Mouse (Mus musculus) limb, embryonic 10.5 days (tissue): Measurements from ENCODE around the gene Smg6. TPM values are rescaled to one million over a fixed set of nuclear protein-coding genes. Genes with fewer than 3 reads are reported as not detected.

Source experiments
- DNase-seq: peaks from one replicate; pipeline ENCODE4 v3.0.0-alpha.2; 2017; ENCODE audit warnings: low spot score
- H3K27ac ChIP-seq: fragments of 300-500 bp; sonication (generic); 2 replicates; pipeline ENCODE4 v1.5.1; 2016; ENCODE audit warnings: mild to moderate bottlenecking
- H3K27me3 ChIP-seq: fragments of 300-500 bp; sonication (generic); 2 replicates; pipeline ENCODE4 v1.6.1; 2016; ENCODE audit warnings: low read depth, mild to moderate bottlenecking; ENCODE audit not compliant: poor library complexity, severe bottlenecking
- H3K36me3 ChIP-seq: fragments of 300-500 bp; sonication (generic); 2 replicates; pipeline ENCODE4 v1.6.1; 2016; ENCODE audit warnings: mild to moderate bottlenecking, moderate library complexity
- H3K4me1 ChIP-seq: fragments of 300-500 bp; sonication (generic); 2 replicates; pipeline ENCODE4 v1.6.1; 2016
- H3K4me3 ChIP-seq: fragments of 300-500 bp; sonication (generic); 2 replicates; pipeline ENCODE4 v1.5.1; 2016; ENCODE audit warnings: mild to moderate bottlenecking, moderate library complexity
- H3K9me3 ChIP-seq: fragments of 300-500 bp; sonication (generic); replicated peaks from 2 replicates; pipeline ENCODE4 v1.6.1; 2016; ENCODE audit warnings: mild to moderate bottlenecking
- WGBS: fragments of 180-500 bp; shearing (Covaris S2); methylation state at CpG from one replicate; pipeline ENCODE4 v1.1.7; 2016; 5-methylcytosine and 5-hydroxymethylcytosine counted together
- microRNA counts: library from miRNA; unstranded; fragments of <30 nt; microRNA quantifications from one replicate; lab custom pipeline; 2017
- microRNA-seq: library from miRNA; unstranded; fragments of <30 nt; microRNA quantifications from one replicate; pipeline ENCODE4, GENCODE M21; 2017
- polyA plus RNA-seq: library from polyadenylated mRNA; unstranded; fragments of >200 nt; fragmentation: Nextera tagmentation; extraction: Ambion mirVana; gene quantifications from 2 replicates; pipeline ENCODE4 v1.2.1, GENCODE M21; 2016

Smg6 gene
- polyA plus RNA-seq, 1 experiment from 2014 or later: 21.5 TPM

GRCm38 (mm10) chr11:75204472-75204871, 278.8 kb downstream of the Smg6 start:
- peak overlapping the region; percentile 1 for H3K27ac ChIP-seq
- WGBS: 51% methylated on average over 9 of the region's 9 CpGs
- H3K4me1 ChIP-seq: peaks cover 55% of the 10 kb centered on the region
- DNase-seq: no peak
- no peak overlapping the region for H3K4me3 ChIP-seq
- H3K27me3 ChIP-seq: peaks cover 22% of the 10 kb centered on the region
- no peaks in the 10 kb centered on the region for H3K9me3 ChIP-seq
- H3K36me3 ChIP-seq: no peaks in the 10 kb centered on the region

- Histone ChIP-seq H3K4me1 (peaks cover 66% of the 10 kb centered on the region), H3K4me3 (no peak overlapping the region), H3K27ac (no peak overlapping the region), H3K27me3 (peaks cover 6% of the 10 kb centered on the region), H3K36me3 (no peaks in the 10 kb centered on the region), H3K9me3 (no peaks in the 10 kb centered on the region)
- DNase-seq: no peak
- 75% methylated on average over 4 of the region's 4 CpGs for WGBS
These were observed 280.7 kb downstream of the Smg6 start for GRCm38 (mm10) chr11:75206347-75206746.

- H3K9me3 ChIP-seq: no peaks in the 10 kb centered on the region
- no peak overlapping the region for H3K27ac ChIP-seq
- peaks cover 22% of the 10 kb centered on the region for H3K27me3 ChIP-seq
- no peaks in the 10 kb centered on the region for H3K36me3 ChIP-seq
- no peak overlapping the region for H3K4me3 ChIP-seq
- WGBS: 66% methylated on average over 4 of the region's 4 CpGs
- no peak for DNase-seq
- peaks cover 80% of the 10 kb centered on the region for H3K4me1 ChIP-seq
These were observed 283.7 kb downstream of the Smg6 start for GRCm38 (mm10) chr11:75209363-75209762.

GRCm38 (mm10) chr11:75210093-75210492, 284.5 kb downstream of the Smg6 start:
- Histone ChIP-seq H3K36me3 (no peaks in the 10 kb centered on the region), H3K4me1 (peaks cover 78% of the 10 kb centered on the region), H3K27me3 (peaks cover 29% of the 10 kb centered on the region), H3K9me3 (no peaks in the 10 kb centered on the region), H3K4me3 (no peak overlapping the region), H3K27ac (peak overlapping the region; percentile 43; the same call in 1 of the 2 replicates)
- DNase-seq: no peak
- 60% methylated on average over 4 of the region's 4 CpGs for WGBS

- peaks cover 35% of the 10 kb centered on the region for H3K27me3 ChIP-seq
- DNase-seq: no peak
- no peaks in the 10 kb centered on the region for H3K36me3 ChIP-seq
- H3K4me1 ChIP-seq: peaks cover 77% of the 10 kb centered on the region
- peak overlapping the region; percentile 56; the same call in 1 of the 2 replicates for H3K27ac ChIP-seq
- no peaks in the 10 kb centered on the region for H3K9me3 ChIP-seq
- WGBS: 52% methylated on average over 6 of the region's 6 CpGs
- no peak overlapping the region for H3K4me3 ChIP-seq
These were observed 285.1 kb downstream of the Smg6 start for GRCm38 (mm10) chr11:75210755-75211154.

GRCm38 (mm10) chr11:75212031-75212667, 286.5 kb downstream of the Smg6 start:
- peaks cover 42% of the 10 kb centered on the region for H3K27me3 ChIP-seq
- H3K4me3 ChIP-seq: no peak overlapping the region
- no peak for DNase-seq
- no peaks in the 10 kb centered on the region for H3K9me3 ChIP-seq
- WGBS: 59% methylated on average over 8 of the region's 8 CpGs
- no peaks in the 10 kb centered on the region for H3K36me3 ChIP-seq
- H3K4me1 ChIP-seq: peaks cover 68% of the 10 kb centered on the region
- H3K27ac ChIP-seq: peak overlapping the region; percentile 72

- H3K36me3 ChIP-seq: no peaks in the 10 kb centered on the region
- no peaks in the 10 kb centered on the region for H3K9me3 ChIP-seq
- peaks cover 68% of the 10 kb centered on the region for H3K4me1 ChIP-seq
- H3K27me3 ChIP-seq: peaks cover 42% of the 10 kb centered on the region
- WGBS: 69% methylated on average over 3 of the region's 3 CpGs
- H3K4me3 ChIP-seq: no peak overlapping the region
- DNase-seq: no peak
- H3K27ac ChIP-seq: no peak overlapping the region
These were observed 287.3 kb downstream of the Smg6 start for GRCm38 (mm10) chr11:75212876-75213275.

- Histone ChIP-seq H3K9me3 (no peaks in the 10 kb centered on the region), H3K4me1 (peaks cover 63% of the 10 kb centered on the region), H3K36me3 (no peaks in the 10 kb centered on the region), H3K27me3 (peaks cover 42% of the 10 kb centered on the region), H3K4me3 (peak overlapping the region; percentile 52), H3K27ac (peak overlapping the region; percentile 73)
- WGBS: 2% methylated on average over 35 of the region's 35 CpGs
- DNase-seq: peak; percentile 60
These were observed 287.9 kb downstream of the Smg6 start for GRCm38 (mm10) chr11:75213372-75214080.

MicroRNAs encoded within 50 kb of the gene (microRNA counts, 519-probe panel; counts per million panel counts)
- microRNA mmu-miR-132 (lab: Ali Mortazavi, UCI): 684 counts per million, percentile 72 among the panel's probes with 10 or more counts
- microRNA mmu-miR-212 (lab: Ali Mortazavi, UCI): 684 counts per million, percentile 72 among the panel's probes with 10 or more counts

Small RNAs within 50 kb of the gene (microRNA-seq; reads per million reads assigned to microRNA genes)
- gene Mir132: 40.4 reads per million, percentile 39 among the genes with 10 or more reads in this experiment
- 7.0 reads per million, percentile 14 among the genes with 10 or more reads in this experiment for gene Mir212

Other genes starting within 250 kb of the Smg6 start
- 46.0 and 49.9 TPM in 2 replicates for gene Pafah1b1, start 201.2 kb upstream of the Smg6 start, polyA plus RNA-seq
- gene Mettl16, start 155.0 kb upstream of the Smg6 start, polyA plus RNA-seq: 72.4 and 73.2 TPM in 2 replicates
- gene Mnt, start 94.9 kb upstream of the Smg6 start, polyA plus RNA-seq: 4.8 and 5.7 TPM in 2 replicates
- gene Sgsm2, start 28.8 kb upstream of the Smg6 start, polyA plus RNA-seq: 3.0 and 4.1 TPM in 2 replicates
- gene Tsr1, start 27.8 kb upstream of the Smg6 start, polyA plus RNA-seq: 55.3 and 61.4 TPM in 2 replicates
- gene Srr, start 125 bp downstream of the Smg6 start, polyA plus RNA-seq: 13.2 and 17.3 TPM in 2 replicates
- 0.99 and 3.5 TPM in 2 replicates for gene Hic1, start 243.7 kb downstream of the Smg6 start, polyA plus RNA-seq